Mouse (Mus musculus) B cell, adult (primary cell): Measurements from ENCODE around the gene Gm21258. TPM values are rescaled to one million over a fixed set of nuclear protein-coding genes. Genes with fewer than 3 reads are reported as not detected.

ENCODE experiments used
- total RNA-seq: library from RNA; stranded (reverse); gene quantifications from 4 replicates; pipeline ENCODE4 v1.2.4, GENCODE M21; 2023; ENCODE audit not compliant: inconsistent age

Gene Gm21258
- total RNA-seq: not detected in 4 replicates

GRCm38 (mm10) chrY:52779740-52780139, at the start of gene Gm21258:
Gene Gm21258 (plus strand): TSS chrY:52780040.

